Mouse (Mus musculus): Measurements from ENCODE around the gene Nup54. TPM values are rescaled to one million over a fixed set of nuclear protein-coding genes. Genes with fewer than 3 reads are reported as not detected.
A peak's percentile ranks its signal among the peaks of the same experiment; 100 is the strongest.

Nup54 gene
- total and polyA plus RNA-seq, 2 experiments from 2014 or later, result 14.2 to 22.0 TPM

GRCm38 (mm10) chr5:92374721-92375142 lies 60.3 kb downstream of the Nup54 start:
- TF ChIP-seq EP300 (IDR thresholded peaks at IDR 0.05; ENCODE audit: low read depth) (no peak), CTCF (IDR thresholded peaks at IDR 0.05; ENCODE audit: low read depth) (peak; percentile 37)
- 39% methylated on average over 6 of the region's 6 CpGs for WGBS
- peaks cover 16% of the 10 kb centered on the region; the same call in 1 of the 2 replicates for H3K4me1 ChIP-seq (ENCODE audit: control insufficient read depth, insufficient read depth)
- H3K4me3 ChIP-seq (ENCODE audit: low read depth, low read length), result no peak overlapping the region
- no peak overlapping the region for H3K9ac ChIP-seq (replicated peaks; ENCODE audit: low read depth, low read length)
- H3K4me2 ChIP-seq (ENCODE audit: low read depth, low read length), result peak overlapping the region; percentile 25; the same call in 1 of the 2 replicates
- no peaks in the 10 kb centered on the region for H3K27me3 ChIP-seq (ENCODE audit: control insufficient read depth, insufficient read depth, low read length)
- peak; percentile 47; the same call in 1 of the 2 replicates for ATAC-seq (ENCODE audit: insufficient read depth, low read depth)
- H3K9me3 ChIP-seq (replicated peaks; ENCODE audit: control insufficient read depth, low read length), result no peaks in the 10 kb centered on the region
- H3K36me3 ChIP-seq (replicated peaks; ENCODE audit: control insufficient read depth, insufficient read depth, low read length), result no peaks in the 10 kb centered on the region
- peak overlapping the region; percentile 70 for H3K27ac ChIP-seq (ENCODE audit: low read depth)
- DNase-seq (ENCODE audit: low spot score), result peak; percentile 57

DNA sequence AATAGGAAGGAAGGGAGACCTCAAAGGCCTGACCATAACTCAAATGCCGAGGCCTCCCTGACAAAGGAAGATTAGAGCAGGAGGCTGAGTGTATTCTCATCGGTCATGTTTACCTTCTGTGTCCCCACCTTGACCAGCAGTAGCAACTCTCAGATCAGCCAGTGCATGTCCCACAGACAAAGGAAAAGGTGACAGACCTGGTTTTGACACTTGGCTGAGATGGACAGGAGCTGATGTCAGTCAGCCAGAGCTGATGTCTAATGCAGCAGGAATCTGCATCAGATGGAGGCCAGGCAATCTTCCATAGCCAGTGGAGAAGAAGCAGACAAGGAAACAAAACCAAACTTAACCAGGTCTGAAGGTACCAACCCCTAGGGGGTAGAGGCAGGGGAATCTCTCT lies 62.4 kb downstream of the Nup54 start:
- Histone ChIP-seq H3K9me3 (replicated peaks; ENCODE audit: control insufficient read depth, low read length) (no peaks in the 10 kb centered on the region), H3K4me3 (ENCODE audit: low read depth, low read length) (no peak overlapping the region), H3K4me1 (ENCODE audit: control insufficient read depth, insufficient read depth) (peaks cover 22% of the 10 kb centered on the region), H3K27ac (ENCODE audit: low read depth) (no peak overlapping the region), H3K27me3 (ENCODE audit: control insufficient read depth, insufficient read depth, low read length) (no peaks in the 10 kb centered on the region), H3K9ac (replicated peaks; ENCODE audit: low read depth, low read length) (no peak overlapping the region), H3K36me3 (replicated peaks; ENCODE audit: control insufficient read depth, insufficient read depth, low read length) (no peaks in the 10 kb centered on the region), H3K4me2 (ENCODE audit: low read depth, low read length) (no peak overlapping the region)
- no peak for DNase-seq (ENCODE audit: low spot score)
- 27% methylated on average over 2 of the region's 2 CpGs for WGBS
- ATAC-seq (ENCODE audit: insufficient read depth, low read depth), result no peak
- TF ChIP-seq EP300 (IDR thresholded peaks at IDR 0.05; ENCODE audit: low read depth), result no peak
- no peak for TF ChIP-seq CTCF (IDR thresholded peaks at IDR 0.05; ENCODE audit: low read depth)

- TF ChIP-seq CTCF (IDR thresholded peaks at IDR 0.05; ENCODE audit: low read depth) (no peak), EP300 (IDR thresholded peaks at IDR 0.05; ENCODE audit: low read depth) (no peak)
- Histone ChIP-seq H3K4me1 (ENCODE audit: control insufficient read depth, insufficient read depth) (peaks cover 14% of the 10 kb centered on the region), H3K9ac (replicated peaks; ENCODE audit: low read depth, low read length) (no peak overlapping the region), H3K4me2 (ENCODE audit: low read depth, low read length) (no peak overlapping the region), H3K36me3 (replicated peaks; ENCODE audit: control insufficient read depth, insufficient read depth, low read length) (no peaks in the 10 kb centered on the region), H3K27ac (ENCODE audit: low read depth) (no peak overlapping the region), H3K9me3 (replicated peaks; ENCODE audit: control insufficient read depth, low read length) (no peaks in the 10 kb centered on the region), H3K27me3 (ENCODE audit: control insufficient read depth, insufficient read depth, low read length) (no peaks in the 10 kb centered on the region), H3K4me3 (ENCODE audit: low read depth, low read length) (no peak overlapping the region)
- ATAC-seq (ENCODE audit: insufficient read depth, low read depth) (no peak), DNase-seq (ENCODE audit: low spot score) (no peak)
- 83% methylated on average over 14 of the region's 14 CpGs for WGBS
Measured at GRCm38 (mm10) chr5:92371361-92371976, 63.5 kb downstream of the Nup54 start.

DNA sequence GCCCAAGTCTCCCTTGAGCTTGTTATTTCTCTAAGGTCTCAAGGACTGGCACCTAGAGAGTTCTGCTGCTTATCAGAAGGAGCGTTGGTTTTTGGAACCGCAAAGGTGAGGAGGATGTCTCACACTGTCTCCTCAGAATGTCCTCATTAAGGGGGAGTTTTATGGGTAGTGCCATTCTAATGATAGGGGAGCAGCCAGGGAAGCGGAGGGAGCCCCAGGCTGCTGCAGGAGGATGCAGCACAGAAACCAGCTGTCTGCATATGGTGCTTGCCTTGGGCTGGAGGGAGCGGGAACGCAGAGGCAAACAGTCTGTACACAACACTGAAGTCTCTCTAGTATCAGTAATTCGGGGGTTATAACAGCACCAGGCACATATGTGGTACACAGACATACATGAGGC lies 64.1 kb downstream of the Nup54 start:
- Histone ChIP-seq H3K4me2 (ENCODE audit: low read depth, low read length) (no peak overlapping the region), H3K36me3 (replicated peaks; ENCODE audit: control insufficient read depth, insufficient read depth, low read length) (no peaks in the 10 kb centered on the region), H3K9me3 (replicated peaks; ENCODE audit: control insufficient read depth, low read length) (no peaks in the 10 kb centered on the region), H3K27me3 (ENCODE audit: control insufficient read depth, insufficient read depth, low read length) (no peaks in the 10 kb centered on the region), H3K4me1 (ENCODE audit: control insufficient read depth, insufficient read depth) (peaks cover 9% of the 10 kb centered on the region), H3K4me3 (ENCODE audit: low read depth, low read length) (no peak overlapping the region), H3K27ac (ENCODE audit: low read depth) (no peak overlapping the region), H3K9ac (replicated peaks; ENCODE audit: low read depth, low read length) (no peak overlapping the region)
- 81% methylated on average over 6 of the region's 6 CpGs for WGBS
- no peak for TF ChIP-seq CTCF (IDR thresholded peaks at IDR 0.05; ENCODE audit: low read depth)
- ATAC-seq (ENCODE audit: insufficient read depth, low read depth) (no peak), DNase-seq (ENCODE audit: low spot score) (no peak)

DNA sequence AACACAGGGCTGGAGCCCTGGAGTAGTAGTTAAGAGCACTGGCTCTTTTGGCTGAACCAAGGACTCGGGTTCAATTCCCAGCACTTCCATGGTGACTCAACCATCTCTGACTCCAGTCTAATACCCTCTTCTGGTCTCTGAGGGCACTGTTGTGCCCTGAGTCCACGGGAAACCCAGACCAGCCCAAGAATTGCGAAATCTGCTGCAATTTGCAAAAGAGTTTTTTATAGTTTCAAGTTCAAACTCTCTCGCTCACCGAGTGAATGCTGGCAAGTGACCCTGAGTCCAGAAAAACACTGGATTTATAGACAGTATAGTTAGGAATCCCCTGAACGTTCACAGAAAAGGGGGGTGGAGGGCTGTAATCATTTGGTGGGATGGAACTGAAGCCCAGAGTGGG lies 64.6 kb downstream of the Nup54 start:
- Histone ChIP-seq H3K4me2 (ENCODE audit: low read depth, low read length) (no peak overlapping the region), H3K36me3 (replicated peaks; ENCODE audit: control insufficient read depth, insufficient read depth, low read length) (no peaks in the 10 kb centered on the region), H3K9ac (replicated peaks; ENCODE audit: low read depth, low read length) (no peak overlapping the region), H3K9me3 (replicated peaks; ENCODE audit: control insufficient read depth, low read length) (no peaks in the 10 kb centered on the region), H3K4me3 (ENCODE audit: low read depth, low read length) (no peak overlapping the region), H3K27me3 (ENCODE audit: control insufficient read depth, insufficient read depth, low read length) (no peaks in the 10 kb centered on the region), H3K4me1 (ENCODE audit: control insufficient read depth, insufficient read depth) (peaks cover 9% of the 10 kb centered on the region), H3K27ac (ENCODE audit: low read depth) (no peak overlapping the region)
- ATAC-seq (ENCODE audit: insufficient read depth, low read depth) (no peak), DNase-seq (ENCODE audit: low spot score) (no peak)
- no peak for TF ChIP-seq EP300 (IDR thresholded peaks at IDR 0.05; ENCODE audit: low read depth)
- TF ChIP-seq CTCF (IDR thresholded peaks at IDR 0.05; ENCODE audit: low read depth), result no peak
- 77% methylated on average over 6 of the region's 6 CpGs for WGBS

Measured in heart, postnatal 0 days (tissue).